Mouse (Mus musculus) midbrain, embryonic 14.5 days (tissue): Measurements from ENCODE around the gene Plcb2. TPM values are rescaled to one million over a fixed set of nuclear protein-coding genes. Genes with fewer than 3 reads are reported as not detected.

Experiments used
- ATAC-seq: fragments of 200-750 bp; cut with Nextera tagmentation; 2 replicates; pipeline ENCODE4 v1.8.0; 2017; ENCODE audit warnings: moderate number of reproducible peaks, moderate library complexity; ENCODE audit not compliant: low FRiP score, low TSS enrichment
- DNase-seq: peaks from one replicate; pipeline ENCODE4 v3.0.0-alpha.2; 2015
- H3K27ac ChIP-seq: fragments of 300-500 bp; sonication (generic); replicated peaks from 2 replicates; pipeline ENCODE4 v1.5.1; 2014; ENCODE audit warnings: mild to moderate bottlenecking, low read depth, low read length, moderate library complexity
- H3K27me3 ChIP-seq: fragments of 300-500 bp; sonication (generic); 2 replicates; pipeline ENCODE4 v1.6.1; 2014; ENCODE audit warnings: low read length, control low read depth, mixed read lengths; ENCODE audit not compliant: control insufficient read depth, insufficient read depth
- H3K36me3 ChIP-seq: fragments of 300-500 bp; sonication (generic); 2 replicates; pipeline ENCODE4 v1.6.1; 2014; ENCODE audit warnings: low read length, control low read depth; ENCODE audit not compliant: control insufficient read depth, insufficient read depth
- H3K4me1 ChIP-seq: fragments of 300-500 bp; sonication (generic); 2 replicates; pipeline ENCODE4 v1.6.1; 2014; ENCODE audit warnings: mild to moderate bottlenecking, antibody characterized with exemption, low read length, control low read depth; ENCODE audit not compliant: control insufficient read depth, insufficient read depth
- H3K4me2 ChIP-seq: fragments of 300-500 bp; sonication (generic); 2 replicates; pipeline ENCODE4 v1.6.1; 2014; ENCODE audit warnings: mild to moderate bottlenecking, low read length, moderate library complexity
- H3K4me3 ChIP-seq: fragments of 300-500 bp; sonication (generic); replicated peaks from 2 replicates; pipeline ENCODE4 v1.5.1; 2014; ENCODE audit warnings: low read depth, low read length
- H3K9ac ChIP-seq: fragments of 300-500 bp; sonication (generic); replicated peaks from 2 replicates; pipeline ENCODE4 v1.6.1; 2014; ENCODE audit warnings: mild to moderate bottlenecking, low read length, moderate library complexity
- H3K9me3 ChIP-seq: fragments of 300-500 bp; sonication (generic); 2 replicates; pipeline ENCODE4 v1.6.1; 2016; ENCODE audit warnings: low read length, control low read depth, mixed read lengths; ENCODE audit not compliant: control insufficient read depth
- WGBS: fragments of 180-500 bp; shearing (Covaris S2); extraction: QIAGEN DNeasy Blood & Tissue Kit; methylation state at CpG from one replicate; pipeline ENCODE4 v1.1.7; 2014; 5-methylcytosine and 5-hydroxymethylcytosine counted together
- polyA plus RNA-seq: library from polyadenylated mRNA; unstranded; fragments of >200 nt; fragmentation: Nextera tagmentation; extraction: Ambion mirVana; gene quantifications from 2 replicates; pipeline ENCODE4 v1.2.1, GENCODE M21; 2014

Gene Plcb2
- polyA plus RNA-seq, 1 experiment from 2014 or later = 0.74 TPM

GRCm38 (mm10) chr2:118729816-118730621 is 1.8 kb upstream of the Plcb2 start:
- no peak overlapping the region for H3K4me3 ChIP-seq
- H3K4me2 ChIP-seq = no peak overlapping the region
- DNase-seq (no peak), ATAC-seq (no peak)
- 0 out of 2 replicates have a peak, but pooled peaks cover 5% of the 10 kb centered on the region for H3K27me3 ChIP-seq
- no peak overlapping the region for H3K27ac ChIP-seq
- 27% methylated on average over 8 of the region's 8 CpGs for WGBS
- H3K9me3 ChIP-seq = no peaks in the 10 kb centered on the region
- H3K9ac ChIP-seq = no peak overlapping the region
- H3K36me3 ChIP-seq = no peaks in the 10 kb centered on the region
- H3K4me1 ChIP-seq = peaks cover 5% of the 10 kb centered on the region; the same call in 1 of the 2 replicates

GRCm38 (mm10) chr2:118729194-118729593 is 956 bp upstream of the Plcb2 start:
- Histone ChIP-seq H3K9ac (no peak overlapping the region), H3K36me3 (no peaks in the 10 kb centered on the region), H3K27ac (no peak overlapping the region), H3K4me2 (no peak overlapping the region), H3K27me3 (0 out of 2 replicates have a peak, but pooled peaks cover 5% of the 10 kb centered on the region), H3K4me3 (no peak overlapping the region), H3K9me3 (no peaks in the 10 kb centered on the region), H3K4me1 (peaks cover 5% of the 10 kb centered on the region; the same call in 1 of the 2 replicates)
- DNase-seq (no peak), ATAC-seq (no peak)
- 54% methylated on average over 4 of the region's 4 CpGs for WGBS

DNA sequence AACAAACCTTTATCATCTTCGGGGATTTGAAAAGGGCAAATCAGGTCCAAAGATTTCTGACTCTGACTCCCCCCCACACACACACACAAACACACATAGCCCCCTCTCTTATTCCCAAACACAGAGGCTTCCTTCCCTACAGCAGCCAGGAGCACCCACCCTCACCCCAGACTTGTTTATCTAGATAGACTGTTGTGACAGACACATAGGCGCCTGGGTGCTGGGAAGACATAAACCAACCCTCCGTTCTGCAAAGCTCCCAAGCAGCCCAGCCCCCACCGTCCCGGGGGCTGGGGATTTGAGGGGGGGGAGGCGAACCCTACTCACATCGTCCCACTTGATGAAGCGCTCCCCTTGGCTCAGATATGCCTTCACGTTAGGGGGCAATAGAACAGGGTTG is 327 bp downstream of the Plcb2 start:
- no peaks in the 10 kb centered on the region for H3K9me3 ChIP-seq
- WGBS = 32% methylated on average over 9 of the region's 9 CpGs
- 0 out of 2 replicates have a peak, but pooled peaks cover 5% of the 10 kb centered on the region for H3K27me3 ChIP-seq
- no peak for ATAC-seq
- H3K27ac ChIP-seq = no peak overlapping the region
- no peaks in the 10 kb centered on the region for H3K36me3 ChIP-seq
- peaks cover 5% of the 10 kb centered on the region; the same call in 1 of the 2 replicates for H3K4me1 ChIP-seq
- DNase-seq = no peak
- no peak overlapping the region for H3K4me2 ChIP-seq
- no peak overlapping the region for H3K4me3 ChIP-seq
- no peak overlapping the region for H3K9ac ChIP-seq

GRCm38 (mm10) chr2:118726873-118727272 is 1.4 kb downstream of the Plcb2 start:
- 79% methylated on average over 2 of the region's 2 CpGs for WGBS

DNA sequence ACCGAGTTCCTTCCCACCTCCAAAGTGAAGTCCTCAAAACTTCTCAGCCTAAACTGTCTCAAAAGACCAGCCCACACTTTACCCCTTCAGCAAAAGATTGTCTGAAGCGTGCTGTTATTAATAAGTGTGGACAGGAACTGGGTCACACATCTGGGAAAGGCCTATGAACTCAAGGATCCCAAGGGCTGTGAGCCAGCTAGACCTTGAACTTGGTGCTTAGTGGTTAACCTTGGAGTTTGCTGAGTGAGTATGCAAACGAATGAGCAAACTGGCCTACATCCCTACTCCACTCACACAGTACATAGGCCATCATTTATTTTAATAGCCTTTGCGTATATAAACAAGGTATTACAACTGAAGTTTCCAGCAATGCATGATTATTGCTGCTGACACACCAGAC is 2.7 kb downstream of the Plcb2 start:
- H3K4me3 ChIP-seq = no peak overlapping the region
- ATAC-seq (no peak), DNase-seq (no peak)
- H3K36me3 ChIP-seq = no peaks in the 10 kb centered on the region
- H3K27me3 ChIP-seq = 0 out of 2 replicates have a peak, but pooled peaks cover 5% of the 10 kb centered on the region
- WGBS = 88% methylated on average over 4 of the region's 4 CpGs
- no peaks in the 10 kb centered on the region for H3K9me3 ChIP-seq
- no peak overlapping the region for H3K9ac ChIP-seq
- no peak overlapping the region for H3K27ac ChIP-seq
- peaks cover 5% of the 10 kb centered on the region; the same call in 1 of the 2 replicates for H3K4me1 ChIP-seq
- no peak overlapping the region for H3K4me2 ChIP-seq

More at GRCm38 (mm10) chr2:118726873-118727272, 1.4 kb downstream of the Plcb2 start:
- no peak for ATAC-seq
- no peak overlapping the region for H3K9ac ChIP-seq
- H3K27me3 ChIP-seq = 0 out of 2 replicates have a peak, but pooled peaks cover 5% of the 10 kb centered on the region
- no peaks in the 10 kb centered on the region for H3K36me3 ChIP-seq
- peaks cover 5% of the 10 kb centered on the region; the same call in 1 of the 2 replicates for H3K4me1 ChIP-seq
- DNase-seq = no peak
- H3K4me3 ChIP-seq = no peak overlapping the region
- H3K27ac ChIP-seq = no peak overlapping the region
- H3K9me3 ChIP-seq = no peaks in the 10 kb centered on the region
- no peak overlapping the region for H3K4me2 ChIP-seq

DNA sequence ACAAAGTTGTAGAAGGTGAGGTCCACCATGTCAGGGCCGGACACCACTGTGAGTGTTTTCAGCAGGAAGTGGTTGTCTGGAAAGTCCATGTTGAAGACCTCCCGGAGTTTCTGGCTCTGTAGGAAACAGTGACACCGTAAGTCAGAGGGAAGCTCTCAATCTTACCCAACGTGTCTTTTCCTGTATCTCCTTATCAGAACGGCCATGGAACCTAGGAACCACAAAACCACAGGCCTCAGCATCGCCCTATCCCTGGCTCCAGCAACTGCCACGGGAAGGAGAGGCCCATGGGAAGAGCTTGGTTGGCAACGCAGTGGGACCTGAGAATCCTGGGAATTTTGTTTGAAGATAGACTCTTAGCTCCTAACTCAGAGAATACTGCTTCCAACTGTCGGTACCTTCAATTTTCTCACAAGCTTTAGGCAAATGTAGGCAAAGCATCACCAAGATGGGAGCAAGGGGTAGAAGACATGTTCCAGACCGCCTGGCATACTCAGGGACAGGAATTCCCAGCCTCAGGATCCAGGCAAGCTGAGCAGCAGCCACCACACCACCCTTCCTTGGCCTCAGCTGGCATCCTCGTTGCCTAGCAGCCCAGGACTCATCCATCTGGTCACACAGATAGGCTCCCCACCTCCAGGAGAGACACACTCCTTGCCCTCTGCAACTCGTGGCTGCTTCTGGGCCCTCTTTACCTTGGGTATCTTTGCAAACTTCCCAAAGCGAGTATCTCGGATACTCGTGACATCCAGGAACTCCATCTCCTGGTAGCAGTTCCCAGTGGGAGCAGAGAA is 4.3 kb downstream of the Plcb2 start:
- H3K4me1 ChIP-seq = peaks cover 5% of the 10 kb centered on the region; the same call in 1 of the 2 replicates
- H3K4me2 ChIP-seq = no peak overlapping the region
- no peaks in the 10 kb centered on the region for H3K36me3 ChIP-seq
- H3K27ac ChIP-seq = no peak overlapping the region
- H3K27me3 ChIP-seq = 0 out of 2 replicates have a peak, but pooled peaks cover 3% of the 10 kb centered on the region
- DNase-seq = no peak
- no peak for ATAC-seq
- 84% methylated on average over 15 of the region's 15 CpGs for WGBS
- H3K9me3 ChIP-seq = no peaks in the 10 kb centered on the region
- H3K9ac ChIP-seq = no peak overlapping the region
- no peak overlapping the region for H3K4me3 ChIP-seq

DNA sequence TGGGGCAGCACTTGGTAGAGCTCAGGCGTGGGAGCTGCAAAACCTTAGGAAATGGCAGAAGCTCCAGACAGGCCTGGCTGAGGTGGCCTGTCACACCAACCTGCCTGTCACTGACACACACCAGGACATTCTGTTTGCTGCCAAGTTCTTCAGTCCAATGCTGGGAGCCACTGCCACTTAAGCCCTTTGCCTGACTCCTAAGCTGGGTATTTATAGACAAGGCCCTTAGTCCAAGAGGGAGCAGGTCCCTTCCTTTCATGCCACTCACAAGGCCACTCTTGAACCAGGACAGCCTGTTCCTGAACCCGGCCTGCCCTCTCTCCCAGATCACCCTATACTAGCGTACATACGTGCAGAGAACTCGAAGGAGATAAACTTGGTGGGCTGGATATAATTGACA is 11.6 kb downstream of the Plcb2 start:
- 90% methylated on average over 5 of the region's 5 CpGs for WGBS
- Histone ChIP-seq H3K27me3 (peaks cover 7% of the 10 kb centered on the region), H3K36me3 (no peaks in the 10 kb centered on the region)

GRCm38 (mm10) chr2:118714230-118714629 is 14.0 kb downstream of the Plcb2 start:
- Histone ChIP-seq H3K36me3 (no peaks in the 10 kb centered on the region), H3K4me2 (no peak overlapping the region), H3K9me3 (no peaks in the 10 kb centered on the region), H3K9ac (no peak overlapping the region), H3K27me3 (peaks cover 31% of the 10 kb centered on the region), H3K4me3 (no peak overlapping the region), H3K4me1 (peaks cover 16% of the 10 kb centered on the region), H3K27ac (no peak overlapping the region)
- ATAC-seq = no peak
- DNase-seq = peak; percentile 82
- WGBS = 14% methylated on average over 4 of the region's 4 CpGs

More for the DNA sequence above, 11.6 kb downstream of the Plcb2 start:
- DNase-seq (no peak), ATAC-seq (no peak)
- Histone ChIP-seq H3K27ac (no peak overlapping the region), H3K9me3 (no peaks in the 10 kb centered on the region), H3K4me1 (peaks cover 7% of the 10 kb centered on the region; the same call in 1 of the 2 replicates), H3K9ac (no peak overlapping the region), H3K4me3 (no peak overlapping the region), H3K4me2 (no peak overlapping the region)
